Mouse (Mus musculus) granulocyte monocyte progenitor cell, adult 5-6 weeks (primary cell): ENCODE measurements around the gene Nxph3. TPM values are rescaled to one million over a fixed set of nuclear protein-coding genes. Genes with fewer than 3 reads are reported as not detected.
"Not testable (repeated sequence)": the region's sequence is repeated elsewhere in the genome, so short reads cannot be mapped to it uniquely, and the experiment has no call there.

Experiments
- ATAC-seq: replicated peaks from 2 replicates; pipeline ENCODE4 v1.8.0; 2016; ENCODE audit warnings: mild to moderate bottlenecking, moderate TSS enrichment, inconsistent platforms; ENCODE audit not compliant: poor library complexity, severe bottlenecking
- total RNA-seq, 2 experiments: library from RNA; stranded (forward) in 1 of 2; stranded (reverse) in 1 of 2; fragments of 200-712, 200-1000 nt in 1 of 2; fragments of >200 nt in 1 of 2; fragmentation: Nextera tagmentation in 1 of 2; gene quantifications; 2 replicates each; pipeline ENCODE4 v1.2.3; 2014 to 2017

The Nxph3 gene
- total RNA-seq, 2 experiments from 2014 or later, result not detected

- ATAC-seq, result peak; percentile 91
These were observed 6.2 kb upstream of the Nxph3 start for GRCm38 (mm10) chr11:95520456-95521072.

GRCm38 (mm10) chr11:95519996-95520395, 5.6 kb upstream of the Nxph3 start:
- no peak for ATAC-seq

- no peak for ATAC-seq
These were observed 4.9 kb upstream of the Nxph3 start for GRCm38 (mm10) chr11:95519299-95519698.

GRCm38 (mm10) chr11:95517162-95517561, 2.8 kb upstream of the Nxph3 start:
- no peak for ATAC-seq

- ATAC-seq, result no peak
These were observed 2.1 kb upstream of the Nxph3 start for GRCm38 (mm10) chr11:95516491-95516911.

GRCm38 (mm10) chr11:95515376-95516323, 1.3 kb upstream of the Nxph3 start:
- ATAC-seq, result no peak

GRCm38 (mm10) chr11:95513461-95514297, 691 bp downstream of the Nxph3 start:
- ATAC-seq, result 0 out of 2 replicates have a peak, but pooled peaks have one; percentile 4

- ATAC-seq, result no peak
These were observed 2.0 kb downstream of the Nxph3 start for GRCm38 (mm10) chr11:95512383-95512782.

- no peak for ATAC-seq
These were observed 2.5 kb downstream of the Nxph3 start for GRCm38 (mm10) chr11:95511919-95512318.

GRCm38 (mm10) chr11:95510631-95511030, 3.7 kb downstream of the Nxph3 start:
- ATAC-seq, result no peak

- peak; percentile 47 for ATAC-seq
These were observed 5.1 kb downstream of the Nxph3 start for GRCm38 (mm10) chr11:95509126-95509717.

- ATAC-seq, result no peak
These were observed 6.0 kb downstream of the Nxph3 start for GRCm38 (mm10) chr11:95508211-95508926.

- ATAC-seq, result no peak
These were observed 6.6 kb downstream of the Nxph3 start for GRCm38 (mm10) chr11:95507785-95508184.

GRCm38 (mm10) chr11:95507041-95507716, 7.2 kb downstream of the Nxph3 start:
- ATAC-seq, result no peak

GRCm38 (mm10) chr11:95504271-95504731, 10.1 kb downstream of the Nxph3 start:
- no peak for ATAC-seq

GRCm38 (mm10) chr11:95503581-95504180, 10.7 kb downstream of the Nxph3 start:
- ATAC-seq, result peak; percentile 83

- ATAC-seq, result not testable (repeated sequence)
These were observed 12.5 kb downstream of the Nxph3 start for GRCm38 (mm10) chr11:95501826-95502225.

- ATAC-seq, result no peak
These were observed 13.5 kb downstream of the Nxph3 start for GRCm38 (mm10) chr11:95500836-95501235.
